Mouse (Mus musculus) bone marrow macrophage, adult 2 months (primary cell): ENCODE results near the gene Msh2.
"Not testable (repeated sequence)": the region's sequence is repeated elsewhere in the genome, so short reads cannot be mapped to it uniquely, and the experiment has no call there.

Source experiments
- CTCF ChIP-seq: IDR thresholded peaks from 2 replicates; pipeline ENCODE4 v1.5.1; 2012; ENCODE audit warnings: low read depth, mild to moderate bottlenecking, low read length, moderate library complexity
- POLR2A ChIP-seq: IDR thresholded peaks from 2 replicates; pipeline ENCODE4 v1.6.1; 2012; ENCODE audit warnings: mild to moderate bottlenecking, low read depth, low read length, borderline replicate concordance

- not testable (repeated sequence) for TF ChIP-seq CTCF, POLR2A
Measured at GRCm38 (mm10) chr17:87661958-87662573, 10.1 kb upstream of the Msh2 start.
